Mouse (Mus musculus) thymus, adult 2 months (tissue): Measurements from ENCODE around the gene Nelfcd.

Experiments
- CTCF ChIP-seq: fragments of 200-500 bp; IDR thresholded peaks from 2 replicates; pipeline ENCODE4 v1.5.1; 2012; ENCODE audit warnings: mild to moderate bottlenecking, control low read depth, low read length, moderate library complexity, borderline replicate concordance; ENCODE audit not compliant: control insufficient read depth, poor library complexity, insufficient read depth; ENCODE audit errors: extremely low read depth
- POLR2A ChIP-seq: fragments of 200-500 bp; IDR thresholded peaks from 2 replicates; pipeline ENCODE4 v1.6.1; 2012; ENCODE audit warnings: mild to moderate bottlenecking, low read length, control low read depth, moderate library complexity; ENCODE audit not compliant: control insufficient read depth, poor library complexity, insufficient read depth; ENCODE audit errors: extremely low read depth

DNA sequence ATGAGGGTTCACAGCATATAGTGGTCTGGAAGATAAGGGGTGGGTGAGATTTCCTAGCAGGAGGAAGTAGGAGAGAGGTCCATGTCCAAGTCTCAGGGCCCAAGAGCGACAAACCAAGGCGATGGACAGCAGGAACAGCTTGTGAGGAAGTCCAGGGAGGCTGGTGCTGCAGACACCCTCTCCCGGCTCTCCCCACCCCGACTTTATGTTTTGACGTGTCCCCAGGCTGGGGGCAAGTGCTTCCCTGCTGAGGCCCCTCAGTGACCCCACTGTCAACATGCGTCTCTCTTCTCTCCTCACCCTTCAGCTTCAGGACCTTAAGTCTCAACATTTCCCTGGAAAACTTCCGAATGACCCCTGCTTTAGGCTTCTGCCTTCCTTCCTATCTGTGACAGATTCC, 2.5 kb upstream of the Nelfcd start:
- TF ChIP-seq CTCF = no peak
- TF ChIP-seq POLR2A = no peak
